In genomic region chr2:119047849-119048248, GRCm38 (mm10) we compare ENCODE assay signal across 8 mouse cellular contexts. TPM values are rescaled to one million over a fixed set of nuclear protein-coding genes. Genes with fewer than 3 reads are reported as not detected.
A peak's percentile ranks its signal among the peaks of the same experiment; 100 is the strongest.
DNase-seq lines count a peak whose midpoint lies in the region; ATAC-seq lines count a peak whose summit lies in the region.

No protein-coding gene starts in this region.

- peak overlapping the region; percentile 94 for H3K27ac ChIP-seq in liver, embryonic 11.5 days (ENCODE audit: low read depth, low read length)
- peak overlapping the region; percentile 94; the same call in 1 of the 2 replicates for H3K27ac ChIP-seq in embryonic facial prominence, embryonic 13.5 days
- 0 out of 2 replicates have a peak overlapping the region, but pooled peaks have one; percentile 94 for H3K27ac ChIP-seq in limb, embryonic 12.5 days

- WGBS in liver, embryonic 11.5 days = 14% methylated on average over 4 of the region's 4 CpGs
- 20% methylated on average over 4 of the region's 4 CpGs for WGBS in embryonic facial prominence, embryonic 13.5 days
- 23% methylated on average over 4 of the region's 4 CpGs for WGBS in limb, embryonic 12.5 days

- H3K9ac ChIP-seq in liver, embryonic 11.5 days (ENCODE audit: low read depth, low read length) = peak overlapping the region; percentile 94
- H3K9ac ChIP-seq in embryonic facial prominence, embryonic 13.5 days = peak overlapping the region; percentile 80
- peak overlapping the region; percentile 67; the same call in 1 of the 2 replicates for H3K9ac ChIP-seq in limb, embryonic 12.5 days (replicated peaks)

- ATAC-seq in liver, embryonic 11.5 days (replicated peaks; ENCODE audit: low FRiP score) = no peak
- ATAC-seq in embryonic facial prominence, embryonic 13.5 days (ENCODE audit: insufficient number of reproducible peaks, insufficient read depth, low FRiP score, low TSS enrichment, low read depth) = no peak
- ATAC-seq in limb, embryonic 12.5 days (ENCODE audit: insufficient number of reproducible peaks, insufficient read depth, low FRiP score, low TSS enrichment, low read depth) = no peak
- ATAC-seq in frontal cortex, adult (ENCODE audit: low TSS enrichment) = no peak

- no peaks in the 10 kb centered on the region for H3K27me3 ChIP-seq in liver, embryonic 11.5 days (replicated peaks; ENCODE audit: control insufficient read depth, insufficient read depth, low read length)
- no peaks in the 10 kb centered on the region for H3K27me3 ChIP-seq in embryonic facial prominence, embryonic 13.5 days
- no peaks in the 10 kb centered on the region for H3K27me3 ChIP-seq in limb, embryonic 12.5 days

- no peaks in the 10 kb centered on the region for H3K36me3 ChIP-seq in liver, embryonic 11.5 days (ENCODE audit: control insufficient read depth, insufficient read depth, low read length)
- H3K36me3 ChIP-seq in embryonic facial prominence, embryonic 13.5 days = no peaks in the 10 kb centered on the region
- H3K36me3 ChIP-seq in limb, embryonic 12.5 days = no peaks in the 10 kb centered on the region

- peak overlapping the region; percentile 83 for H3K4me2 ChIP-seq in liver, embryonic 11.5 days
- H3K4me2 ChIP-seq in embryonic facial prominence, embryonic 13.5 days = peak overlapping the region; percentile 56
- H3K4me2 ChIP-seq in limb, embryonic 12.5 days = peak overlapping the region; percentile 58

- DNase-seq in liver, embryonic 11.5 days (ENCODE audit: low spot score) = no peak
- DNase-seq in liver = no peak
- DNase-seq in retina, postnatal 1 day = peak; percentile 23
- no peak for DNase-seq in cerebellum, adult 9-11 months
- DNase-seq in cerebellum, postnatal 36 days = no peak

- peak overlapping the region; percentile 97 for H3K4me3 ChIP-seq in liver, embryonic 11.5 days (ENCODE audit: low read depth, low read length)
- peak overlapping the region; percentile 84 for H3K4me3 ChIP-seq in embryonic facial prominence, embryonic 13.5 days
- peak overlapping the region; percentile 74 for H3K4me3 ChIP-seq in limb, embryonic 12.5 days (replicated peaks)

- H3K9me3 ChIP-seq in liver, embryonic 11.5 days (ENCODE audit: control insufficient read depth, low read length) = no peaks in the 10 kb centered on the region
- H3K9me3 ChIP-seq in embryonic facial prominence, embryonic 13.5 days = no peaks in the 10 kb centered on the region
- no peaks in the 10 kb centered on the region for H3K9me3 ChIP-seq in limb, embryonic 12.5 days

- peaks cover 11% of the 10 kb centered on the region; the same call in 1 of the 2 replicates for H3K4me1 ChIP-seq in liver, embryonic 11.5 days (replicated peaks; ENCODE audit: control insufficient read depth, insufficient read depth, low read length)
- peaks cover 6% of the 10 kb centered on the region; the same call in 1 of the 2 replicates for H3K4me1 ChIP-seq in embryonic facial prominence, embryonic 13.5 days
- peaks cover 11% of the 10 kb centered on the region; the same call in 1 of the 2 replicates for H3K4me1 ChIP-seq in limb, embryonic 12.5 days (replicated peaks)

RNA-seq across cellular contexts. Expression of gene Knl1, which starts 0.9 kb away (rescaled TPM):
- 60.7 and 64.8 TPM in 2 replicates for polyA plus RNA-seq in liver, embryonic 11.5 days (2014; fragmentation: Nextera tagmentation; extraction: Ambion mirVana)
- 56.7 and 58.6 TPM in 2 replicates for polyA plus RNA-seq in embryonic facial prominence, embryonic 13.5 days (2015; fragmentation: Nextera tagmentation; extraction: Ambion mirVana)
- 61.7 and 63.8 TPM in 2 replicates for polyA plus RNA-seq in limb, embryonic 12.5 days (2016; fragmentation: Nextera tagmentation; extraction: Ambion mirVana)

RNA-seq across cellular contexts. Expression of gene Rpusd2, which starts 13.3 kb away (rescaled TPM):
- 7.4 and 7.7 TPM in 2 replicates for polyA plus RNA-seq in liver, embryonic 11.5 days (2014; fragmentation: Nextera tagmentation; extraction: Ambion mirVana)
- 4.2 and 4.9 TPM in 2 replicates for polyA plus RNA-seq in embryonic facial prominence, embryonic 13.5 days (2015; fragmentation: Nextera tagmentation; extraction: Ambion mirVana)
- polyA plus RNA-seq in limb, embryonic 12.5 days (2016; fragmentation: Nextera tagmentation; extraction: Ambion mirVana) = 5.4 and 6.2 TPM in 2 replicates

RNA-seq across cellular contexts. Expression of gene Ccdc32, which starts 18.7 kb away (rescaled TPM):
- polyA plus RNA-seq in liver, embryonic 11.5 days (2014; fragmentation: Nextera tagmentation; extraction: Ambion mirVana) = 24.8 and 26.5 TPM in 2 replicates
- 25.4 and 25.7 TPM in 2 replicates for polyA plus RNA-seq in embryonic facial prominence, embryonic 13.5 days (2015; fragmentation: Nextera tagmentation; extraction: Ambion mirVana)
- 20.0 and 21.8 TPM in 2 replicates for polyA plus RNA-seq in limb, embryonic 12.5 days (2016; fragmentation: Nextera tagmentation; extraction: Ambion mirVana)
